In genomic region chr1:195131675-195132015, GRCm38 (mm10) we compare ENCODE assay signal across 8 mouse cellular contexts. TPM values are rescaled to one million over a fixed set of nuclear protein-coding genes. Genes with fewer than 3 reads are reported as not detected.
DNase-seq lines count a peak whose midpoint lies in the region; ATAC-seq and TF ChIP-seq lines count a peak whose summit lies in the region.

No protein-coding gene starts in this region.

- DNase-seq in kidney, adult 2 months, result no peak
- DNase-seq in kidney, adult 18-20 months, result no peak
- peak; percentile 5 for DNase-seq in brain, adult 2 months (ENCODE audit: low read depth, low spot score)
- no peak for DNase-seq in hindbrain, postnatal 0 days (ENCODE audit: low spot score)
- DNase-seq in midbrain, embryonic 14.5 days, result no peak
- DNase-seq in thymus, postnatal 25 days, result no peak
- DNase-seq in urinary bladder, postnatal 14 days (ENCODE audit: low spot score), result no peak
- DNase-seq in cerebellum, adult 18-20 months, result no peak

- no peaks in the 10 kb centered on the region; the same call in 1 of the 2 replicates for H3K4me1 ChIP-seq in kidney, adult 2 months (ENCODE audit: control insufficient read depth, insufficient read depth, low read length)
- H3K4me1 ChIP-seq in hindbrain, postnatal 0 days (ENCODE audit: insufficient read depth, low read length), result no peaks in the 10 kb centered on the region
- 0 out of 2 replicates have a peak, but pooled peaks cover 7% of the 10 kb centered on the region for H3K4me1 ChIP-seq in midbrain, embryonic 14.5 days (ENCODE audit: control insufficient read depth, insufficient read depth, low read length)

- TF ChIP-seq CTCF in kidney, adult 2 months (conservative IDR thresholded peaks at IDR 0.05; ENCODE audit: insufficient read depth, insufficient read length, low read depth, low read length), result no peak
- TF ChIP-seq CTCF in hindbrain, postnatal 0 days (IDR thresholded peaks at IDR 0.05; ENCODE audit: low read depth), result no peak

- 18% methylated on average over 4 of the region's 4 CpGs for WGBS in kidney, adult 2 months
- 20% methylated on average over 4 of the region's 4 CpGs for WGBS in hindbrain, postnatal 0 days
- 25% methylated on average over 4 of the region's 4 CpGs for WGBS in midbrain, embryonic 14.5 days

- peak overlapping the region; percentile 64 for H3K4me2 ChIP-seq in hindbrain, postnatal 0 days (ENCODE audit: low read depth, low read length)
- H3K4me2 ChIP-seq in midbrain, embryonic 14.5 days (ENCODE audit: low read length), result peak overlapping the region; percentile 63

- H3K27me3 ChIP-seq in kidney, adult 2 months (replicated peaks; ENCODE audit: control insufficient read depth, insufficient read depth, low read length), result no peaks in the 10 kb centered on the region
- H3K27me3 ChIP-seq in hindbrain, postnatal 0 days (ENCODE audit: insufficient read depth, low read length), result no peaks in the 10 kb centered on the region
- H3K27me3 ChIP-seq in midbrain, embryonic 14.5 days (ENCODE audit: control insufficient read depth, insufficient read depth, low read length), result no peaks in the 10 kb centered on the region

- TF ChIP-seq POLR2A in kidney, adult 2 months (IDR thresholded peaks at IDR 0.05; ENCODE audit: low read depth, low read length), result no peak

- H3K27ac ChIP-seq in kidney, adult 2 months (ENCODE audit: insufficient read depth, low read depth, low read length), result peak overlapping the region; percentile 97
- H3K27ac ChIP-seq in hindbrain, postnatal 0 days, result peak overlapping the region; percentile 93
- H3K27ac ChIP-seq in midbrain, embryonic 14.5 days (replicated peaks; ENCODE audit: low read depth, low read length), result peak overlapping the region; percentile 88

- H3K4me3 ChIP-seq in kidney, adult 2 months (ENCODE audit: insufficient read depth, low read depth, low read length), result peak overlapping the region; percentile 88
- peak overlapping the region; percentile 62 for H3K4me3 ChIP-seq in hindbrain, postnatal 0 days (ENCODE audit: low read length)
- H3K4me3 ChIP-seq in midbrain, embryonic 14.5 days (replicated peaks; ENCODE audit: low read depth, low read length), result peak overlapping the region; percentile 65

- no peaks in the 10 kb centered on the region for H3K9me3 ChIP-seq in hindbrain, postnatal 0 days (ENCODE audit: low read length)
- no peaks in the 10 kb centered on the region for H3K9me3 ChIP-seq in midbrain, embryonic 14.5 days (ENCODE audit: control insufficient read depth, low read length)

- peaks cover 5% of the 10 kb centered on the region for H3K36me3 ChIP-seq in kidney, adult 2 months (ENCODE audit: control insufficient read depth, insufficient read depth, low read length)
- H3K36me3 ChIP-seq in hindbrain, postnatal 0 days (ENCODE audit: insufficient read depth, low read length), result no peaks in the 10 kb centered on the region
- no peaks in the 10 kb centered on the region for H3K36me3 ChIP-seq in midbrain, embryonic 14.5 days (ENCODE audit: control insufficient read depth, insufficient read depth, low read length)

- peak overlapping the region; percentile 84 for H3K9ac ChIP-seq in hindbrain, postnatal 0 days (replicated peaks; ENCODE audit: low read length)
- H3K9ac ChIP-seq in midbrain, embryonic 14.5 days (replicated peaks; ENCODE audit: low read length), result peak overlapping the region; percentile 75

- no peak for ATAC-seq in hindbrain, postnatal 0 days
- no peak for ATAC-seq in midbrain, embryonic 14.5 days (ENCODE audit: low FRiP score, low TSS enrichment)

RNA-seq across cellular contexts. Expression of gene Cr1l, which starts 0.3 kb away (rescaled TPM):
- 54.1 and 83.6 TPM in 2 replicates for polyA plus RNA-seq in kidney, adult 2 months (2012; rRNA removed)
- total RNA-seq in hindbrain, postnatal 0 days (2014; rRNA removed), result 57.1 and 59.2 TPM in 2 replicates
- 45.2 and 46.8 TPM in 2 replicates for polyA plus RNA-seq in hindbrain, postnatal 0 days (2015; fragmentation: Nextera tagmentation; extraction: Ambion mirVana)
- polyA plus RNA-seq in midbrain, embryonic 14.5 days (2014; fragmentation: Nextera tagmentation; extraction: Ambion mirVana), result 32.1 and 35.9 TPM in 2 replicates

RNA-seq across cellular contexts. Expression of gene Cd46, which starts 39.6 kb away (rescaled TPM):
- polyA plus RNA-seq in kidney, adult 2 months (2012; rRNA removed), result 0.70 and 0.76 TPM in 2 replicates
- total RNA-seq in hindbrain, postnatal 0 days (2014; rRNA removed), result 1.5 and 4.4 TPM in 2 replicates
- 1.00 and 1.0 TPM in 2 replicates for polyA plus RNA-seq in hindbrain, postnatal 0 days (2015; fragmentation: Nextera tagmentation; extraction: Ambion mirVana)
- 1.7 and 1.8 TPM in 2 replicates for polyA plus RNA-seq in midbrain, embryonic 14.5 days (2014; fragmentation: Nextera tagmentation; extraction: Ambion mirVana)

RNA-seq across cellular contexts. Expression of gene Cr2, which starts 44.9 kb away (rescaled TPM):
- polyA plus RNA-seq in kidney, adult 2 months (2012; rRNA removed), result 0.34 and 2.4 TPM in 2 replicates
- total RNA-seq in hindbrain, postnatal 0 days (2014; rRNA removed), result 0.79 and 3.7 TPM in 2 replicates
- 0.30 and 0.69 TPM in 2 replicates for polyA plus RNA-seq in hindbrain, postnatal 0 days (2015; fragmentation: Nextera tagmentation; extraction: Ambion mirVana)
- polyA plus RNA-seq in midbrain, embryonic 14.5 days (2014; fragmentation: Nextera tagmentation; extraction: Ambion mirVana), result 0.31 and 0.64 TPM in 2 replicates
